Mouse (Mus musculus): Measurements from ENCODE around the gene Plekhm2. TPM values are rescaled to one million over a fixed set of nuclear protein-coding genes. Genes with fewer than 3 reads are reported as not detected.

Gene Plekhm2
- polyA plus RNA-seq, 1 experiment from 2014 or later, result 3.4 TPM

DNA sequence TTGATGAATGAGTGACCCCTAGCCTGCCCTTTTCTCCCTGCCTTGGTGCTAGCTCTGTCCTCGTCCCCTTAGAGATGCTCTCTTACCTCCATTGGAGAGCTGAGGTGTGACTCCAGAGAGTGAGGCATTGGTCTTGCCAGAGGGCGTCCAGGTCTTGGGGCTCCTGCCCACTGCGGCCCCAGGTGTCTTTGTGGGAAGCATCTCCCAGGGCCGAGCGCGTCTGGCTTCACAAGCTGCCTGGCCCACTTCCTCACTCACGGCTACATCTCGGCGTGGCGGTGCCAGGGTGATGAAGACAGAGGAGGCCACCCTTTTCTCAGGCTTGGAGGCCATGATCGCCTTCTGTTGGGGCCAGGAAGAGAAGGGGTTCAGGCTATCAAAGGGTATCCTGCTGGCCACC lies 69.6 kb downstream of the Plekhm2 start:
- Histone ChIP-seq H3K4me1 (replicated peaks; ENCODE audit: control insufficient read depth, insufficient read depth, low read length) (peaks cover 6% of the 10 kb centered on the region; the same call in 1 of the 2 replicates), H3K4me3 (ENCODE audit: low read depth, low read length) (no peak overlapping the region), H3K27ac (ENCODE audit: low read depth, low read length) (no peak overlapping the region), H3K9ac (ENCODE audit: low read depth, low read length) (no peak overlapping the region), H3K4me2 (no peak overlapping the region), H3K36me3 (ENCODE audit: control insufficient read depth, insufficient read depth, low read length) (peaks cover 6% of the 10 kb centered on the region; the same call in 1 of the 2 replicates), H3K9me3 (ENCODE audit: control insufficient read depth, low read length) (no peaks in the 10 kb centered on the region), H3K27me3 (replicated peaks; ENCODE audit: control insufficient read depth, insufficient read depth, low read length) (peaks cover 26% of the 10 kb centered on the region)
- 86% methylated on average over 11 of the region's 11 CpGs for WGBS
- DNase-seq (ENCODE audit: low spot score) (no peak), ATAC-seq (replicated peaks; ENCODE audit: low FRiP score) (no peak)

DNA sequence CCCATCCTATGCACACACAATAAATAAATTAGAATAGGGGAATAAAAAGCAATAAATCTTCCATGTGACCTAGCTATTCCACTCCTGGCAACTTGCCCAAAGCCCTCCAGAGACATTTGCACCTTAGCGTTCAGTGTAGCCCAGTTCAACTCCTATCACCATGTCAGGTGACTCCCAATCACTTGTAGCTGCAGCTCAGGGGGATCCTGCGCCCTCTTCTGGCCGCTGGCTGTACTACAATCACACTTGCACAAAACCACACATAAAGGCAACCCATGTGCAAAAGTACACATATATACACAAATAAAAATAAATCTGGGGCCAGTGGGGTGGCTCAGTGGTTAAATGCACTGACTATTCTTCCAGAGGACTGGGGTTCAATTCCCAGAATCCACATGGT lies 73.2 kb downstream of the Plekhm2 start:
- no peak overlapping the region for H3K27ac ChIP-seq (ENCODE audit: low read depth, low read length)
- no peak overlapping the region for H3K4me2 ChIP-seq
- H3K4me3 ChIP-seq (ENCODE audit: low read depth, low read length), result no peak overlapping the region
- no peaks in the 10 kb centered on the region for H3K27me3 ChIP-seq (replicated peaks; ENCODE audit: control insufficient read depth, insufficient read depth, low read length)
- DNase-seq (ENCODE audit: low spot score) (no peak), ATAC-seq (replicated peaks; ENCODE audit: low FRiP score) (no peak)
- no peaks in the 10 kb centered on the region for H3K4me1 ChIP-seq (replicated peaks; ENCODE audit: control insufficient read depth, insufficient read depth, low read length)
- H3K9me3 ChIP-seq (ENCODE audit: control insufficient read depth, low read length), result no peaks in the 10 kb centered on the region
- peaks cover 9% of the 10 kb centered on the region; the same call in 1 of the 2 replicates for H3K36me3 ChIP-seq (ENCODE audit: control insufficient read depth, insufficient read depth, low read length)
- no peak overlapping the region for H3K9ac ChIP-seq (ENCODE audit: low read depth, low read length)
- WGBS, result 14% methylated on average over 3 of the region's 3 CpGs

DNA sequence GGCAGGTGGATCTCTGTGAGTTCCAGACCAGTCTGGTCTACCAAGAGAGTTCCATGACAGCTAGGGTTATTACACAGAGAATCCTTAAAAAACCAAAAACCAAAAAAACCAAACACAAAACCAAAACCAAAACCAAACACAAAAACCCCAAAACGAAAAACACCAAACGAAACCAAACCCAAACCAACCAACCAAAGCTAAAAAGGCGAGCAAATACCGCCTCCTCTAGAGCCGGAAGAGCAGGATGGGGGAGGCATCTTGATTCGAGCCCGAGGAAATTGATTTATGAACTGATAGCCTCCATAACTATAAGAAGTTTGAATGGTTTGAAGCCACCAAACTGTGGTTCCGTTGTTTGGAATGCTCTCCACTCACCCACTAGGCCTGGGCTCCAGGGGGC lies 80.8 kb downstream of the Plekhm2 start:
- no peaks in the 10 kb centered on the region for H3K4me1 ChIP-seq (replicated peaks; ENCODE audit: control insufficient read depth, insufficient read depth, low read length)
- DNase-seq (ENCODE audit: low spot score) (no peak), ATAC-seq (replicated peaks; ENCODE audit: low FRiP score) (no peak)
- H3K9ac ChIP-seq (ENCODE audit: low read depth, low read length), result no peak overlapping the region
- 86% methylated on average over 8 of the region's 8 CpGs for WGBS
- H3K27me3 ChIP-seq (replicated peaks; ENCODE audit: control insufficient read depth, insufficient read depth, low read length), result no peaks in the 10 kb centered on the region
- no peak overlapping the region for H3K27ac ChIP-seq (ENCODE audit: low read depth, low read length)
- H3K9me3 ChIP-seq (ENCODE audit: control insufficient read depth, low read length), result no peaks in the 10 kb centered on the region
- no peak overlapping the region for H3K4me3 ChIP-seq (ENCODE audit: low read depth, low read length)
- no peak overlapping the region for H3K4me2 ChIP-seq
- H3K36me3 ChIP-seq (ENCODE audit: control insufficient read depth, insufficient read depth, low read length), result peaks cover 3% of the 10 kb centered on the region; the same call in 1 of the 2 replicates

- DNase-seq (ENCODE audit: low spot score), result no peak
- Histone ChIP-seq H3K4me2 (no peak overlapping the region), H3K4me3 (ENCODE audit: low read depth, low read length) (no peak overlapping the region), H3K27me3 (replicated peaks; ENCODE audit: control insufficient read depth, insufficient read depth, low read length) (no peaks in the 10 kb centered on the region), H3K27ac (ENCODE audit: low read depth, low read length) (no peak overlapping the region), H3K9me3 (ENCODE audit: control insufficient read depth, low read length) (no peaks in the 10 kb centered on the region), H3K36me3 (ENCODE audit: control insufficient read depth, insufficient read depth, low read length) (peaks cover 3% of the 10 kb centered on the region; the same call in 1 of the 2 replicates), H3K4me1 (replicated peaks; ENCODE audit: control insufficient read depth, insufficient read depth, low read length) (no peaks in the 10 kb centered on the region), H3K9ac (ENCODE audit: low read depth, low read length) (no peak overlapping the region)
- ATAC-seq (replicated peaks; ENCODE audit: low FRiP score), result no peak
- 88% methylated on average over 13 of the region's 13 CpGs for WGBS
These were observed 83.6 kb downstream of the Plekhm2 start for GRCm38 (mm10) chr4:141581051-141581450.

DNA sequence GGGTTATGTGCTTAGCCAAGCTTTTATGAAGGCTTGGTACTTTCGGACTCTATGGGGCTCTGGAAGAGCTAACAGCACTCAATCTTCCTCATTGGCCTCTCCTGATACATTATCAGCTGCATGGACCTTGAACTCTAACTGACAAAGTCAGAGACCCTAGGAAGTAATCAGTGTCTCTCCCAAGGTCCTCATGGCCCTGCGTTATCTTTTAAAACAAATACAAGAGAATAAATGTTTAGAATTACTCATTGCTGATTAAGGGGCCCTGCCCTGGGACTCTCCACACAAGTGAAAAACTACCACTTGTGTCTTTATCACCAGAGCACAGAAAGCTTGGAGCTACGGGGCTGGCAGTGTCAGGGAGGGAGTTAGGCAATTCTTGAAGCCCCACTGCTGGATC lies 85.9 kb downstream of the Plekhm2 start:
- H3K4me3 ChIP-seq (ENCODE audit: low read depth, low read length), result no peak overlapping the region
- no peaks in the 10 kb centered on the region for H3K9me3 ChIP-seq (ENCODE audit: control insufficient read depth, low read length)
- no peak overlapping the region for H3K27ac ChIP-seq (ENCODE audit: low read depth, low read length)
- DNase-seq (ENCODE audit: low spot score), result no peak
- peak; percentile 59 for ATAC-seq (replicated peaks; ENCODE audit: low FRiP score)
- no peak overlapping the region for H3K9ac ChIP-seq (ENCODE audit: low read depth, low read length)
- H3K36me3 ChIP-seq (ENCODE audit: control insufficient read depth, insufficient read depth, low read length), result peaks cover 3% of the 10 kb centered on the region; the same call in 1 of the 2 replicates
- no peaks in the 10 kb centered on the region for H3K27me3 ChIP-seq (replicated peaks; ENCODE audit: control insufficient read depth, insufficient read depth, low read length)
- H3K4me2 ChIP-seq, result no peak overlapping the region
- 19% methylated on average over 3 of the region's 3 CpGs for WGBS
- no peaks in the 10 kb centered on the region for H3K4me1 ChIP-seq (replicated peaks; ENCODE audit: control insufficient read depth, insufficient read depth, low read length)

DNA sequence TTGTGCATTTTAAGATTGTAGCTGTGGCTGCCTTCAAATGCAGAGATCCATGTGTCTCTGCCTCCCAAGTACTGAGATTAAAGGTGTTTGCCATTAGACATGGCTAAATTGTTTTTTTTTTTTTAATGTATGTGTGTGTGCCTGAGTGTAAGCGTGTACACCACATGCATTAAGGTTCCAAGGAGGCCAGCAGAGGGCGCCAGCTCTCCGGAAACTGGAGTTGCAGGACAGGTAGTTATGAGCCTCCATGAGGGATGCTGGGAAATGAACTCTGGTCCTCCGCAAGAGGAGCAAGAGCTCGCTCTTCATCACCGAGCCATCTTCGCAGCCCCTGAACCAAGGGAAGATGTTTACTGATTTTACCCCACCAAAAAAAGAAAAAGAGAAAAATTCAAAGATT lies 87.8 kb downstream of the Plekhm2 start:
- no peaks in the 10 kb centered on the region for H3K27me3 ChIP-seq (replicated peaks; ENCODE audit: control insufficient read depth, insufficient read depth, low read length)
- H3K4me3 ChIP-seq (ENCODE audit: low read depth, low read length), result no peak overlapping the region
- no peak overlapping the region for H3K4me2 ChIP-seq
- no peak overlapping the region for H3K9ac ChIP-seq (ENCODE audit: low read depth, low read length)
- no peaks in the 10 kb centered on the region for H3K4me1 ChIP-seq (replicated peaks; ENCODE audit: control insufficient read depth, insufficient read depth, low read length)
- WGBS, result 86% methylated on average over 7 of the region's 7 CpGs
- no peak overlapping the region for H3K27ac ChIP-seq (ENCODE audit: low read depth, low read length)
- ATAC-seq (replicated peaks; ENCODE audit: low FRiP score) (no peak), DNase-seq (ENCODE audit: low spot score) (no peak)
- H3K36me3 ChIP-seq (ENCODE audit: control insufficient read depth, insufficient read depth, low read length), result peaks cover 3% of the 10 kb centered on the region; the same call in 1 of the 2 replicates
- no peaks in the 10 kb centered on the region for H3K9me3 ChIP-seq (ENCODE audit: control insufficient read depth, low read length)

- Histone ChIP-seq H3K36me3 (ENCODE audit: control insufficient read depth, insufficient read depth, low read length) (peaks cover 3% of the 10 kb centered on the region; the same call in 1 of the 2 replicates), H3K9me3 (ENCODE audit: control insufficient read depth, low read length) (no peaks in the 10 kb centered on the region), H3K27me3 (replicated peaks; ENCODE audit: control insufficient read depth, insufficient read depth, low read length) (no peaks in the 10 kb centered on the region), H3K4me2 (no peak overlapping the region), H3K27ac (ENCODE audit: low read depth, low read length) (no peak overlapping the region), H3K4me1 (replicated peaks; ENCODE audit: control insufficient read depth, insufficient read depth, low read length) (0 out of 2 replicates have a peak, but pooled peaks cover under 1% of the 10 kb centered on the region), H3K9ac (ENCODE audit: low read depth, low read length) (no peak overlapping the region), H3K4me3 (ENCODE audit: low read depth, low read length) (no peak overlapping the region)
- ATAC-seq (replicated peaks; ENCODE audit: low FRiP score) (no peak), DNase-seq (ENCODE audit: low spot score) (no peak)
- whole genome bisulfite sequencing, result 84% methylated on average over 11 of the region's 11 CpGs
These were observed 88.3 kb downstream of the Plekhm2 start for GRCm38 (mm10) chr4:141576404-141576803.

Other genes starting within 250 kb of the Plekhm2 start
- gene Clcnkb, start 248.9 kb downstream of the Plekhm2 start, polyA plus RNA-seq (2014; fragmentation: Nextera tagmentation; extraction: Ambion mirVana), result not detected in 2 replicates
- gene Hspb7, start 244.1 kb downstream of the Plekhm2 start, polyA plus RNA-seq (2014; fragmentation: Nextera tagmentation; extraction: Ambion mirVana), result 0.42 and 1.2 TPM in 2 replicates
- gene Srarp, start 228.8 kb downstream of the Plekhm2 start, polyA plus RNA-seq (2014; fragmentation: Nextera tagmentation; extraction: Ambion mirVana), result not detected in 2 replicates
- gene Zbtb17, start 220.2 kb downstream of the Plekhm2 start, polyA plus RNA-seq (2014; fragmentation: Nextera tagmentation; extraction: Ambion mirVana), result 24.3 and 26.4 TPM in 2 replicates
- 9.1 and 10.4 TPM in 2 replicates for gene Spen, start 126.3 kb downstream of the Plekhm2 start, polyA plus RNA-seq (2014; fragmentation: Nextera tagmentation; extraction: Ambion mirVana)
- 15.4 and 17.0 TPM in 2 replicates for gene Fblim1, start 58.8 kb downstream of the Plekhm2 start, polyA plus RNA-seq (2014; fragmentation: Nextera tagmentation; extraction: Ambion mirVana)
- 3.3 and 3.7 TPM in 2 replicates for gene Tmem82, start 46.3 kb downstream of the Plekhm2 start, polyA plus RNA-seq (2014; fragmentation: Nextera tagmentation; extraction: Ambion mirVana)
- gene Slc25a34, start 41.1 kb downstream of the Plekhm2 start, polyA plus RNA-seq (2014; fragmentation: Nextera tagmentation; extraction: Ambion mirVana), result not detected in 2 replicates
- gene Rsc1a1, start 20.7 kb upstream of the Plekhm2 start, polyA plus RNA-seq (2014; fragmentation: Nextera tagmentation; extraction: Ambion mirVana), result 2.7 TPM in 1 of 2 replicates, not detected in the other
- gene Ddi2, start 58.5 kb upstream of the Plekhm2 start, polyA plus RNA-seq (2014; fragmentation: Nextera tagmentation; extraction: Ambion mirVana), result 29.3 and 31.4 TPM in 2 replicates
- 16.0 and 18.0 TPM in 2 replicates for gene Agmat, start 81.8 kb upstream of the Plekhm2 start, polyA plus RNA-seq (2014; fragmentation: Nextera tagmentation; extraction: Ambion mirVana)
- gene Dnajc16, start 126.0 kb upstream of the Plekhm2 start, polyA plus RNA-seq (2014; fragmentation: Nextera tagmentation; extraction: Ambion mirVana), result 4.0 and 4.2 TPM in 2 replicates
- 16.5 and 18.3 TPM in 2 replicates for gene Casp9, start 128.7 kb upstream of the Plekhm2 start, polyA plus RNA-seq (2014; fragmentation: Nextera tagmentation; extraction: Ambion mirVana)
- not detected in 2 replicates for gene Cela2a, start 161.3 kb upstream of the Plekhm2 start, polyA plus RNA-seq (2014; fragmentation: Nextera tagmentation; extraction: Ambion mirVana)
- not detected in 2 replicates for gene Ctrc, start 181.5 kb upstream of the Plekhm2 start, polyA plus RNA-seq (2014; fragmentation: Nextera tagmentation; extraction: Ambion mirVana)
- 62.1 and 69.1 TPM in 2 replicates for gene Efhd2, start 210.0 kb upstream of the Plekhm2 start, polyA plus RNA-seq (2014; fragmentation: Nextera tagmentation; extraction: Ambion mirVana)

Data from liver, embryonic 11.5 days (tissue).